Mouse (Mus musculus) hindbrain, embryonic 15.5 days (tissue): ENCODE measurements at regions not wholly inside any gene's neighbourhood (a gene's known extent, or its start where the extent isn't known, plus 50 kb on each side); places are given as distances from the start of the nearest gene placed in this dataset.

ENCODE experiments used
- ATAC-seq: fragments of 200-750 bp; cut with Nextera tagmentation; 2 replicates; pipeline ENCODE4 v1.8.0; 2017; ENCODE audit warnings: low read depth, moderate number of reproducible peaks, moderate TSS enrichment; ENCODE audit not compliant: low FRiP score
- H3K27ac ChIP-seq: fragments of 300-500 bp; sonication (generic); replicated peaks from 2 replicates; pipeline ENCODE4 v1.5.1; 2015; ENCODE audit warnings: mild to moderate bottlenecking, inconsistent platforms
- H3K27me3 ChIP-seq: fragments of 300-500 bp; sonication (generic); 2 replicates; pipeline ENCODE4 v1.6.1; 2015; ENCODE audit warnings: control low read depth, inconsistent platforms
- H3K36me3 ChIP-seq: fragments of 300-500 bp; sonication (generic); 2 replicates; pipeline ENCODE4 v1.6.1; 2015; ENCODE audit warnings: control low read depth, inconsistent platforms
- H3K4me1 ChIP-seq: fragments of 300-500 bp; sonication (generic); replicated peaks from 2 replicates; pipeline ENCODE4 v1.6.1; 2015; ENCODE audit warnings: control low read depth, inconsistent platforms
- H3K4me2 ChIP-seq: fragments of 300-500 bp; sonication (generic); 2 replicates; pipeline ENCODE4 v1.6.1; 2015; ENCODE audit warnings: moderate library complexity, mild to moderate bottlenecking, inconsistent platforms
- H3K4me3 ChIP-seq: fragments of 300-500 bp; sonication (generic); 2 replicates; pipeline ENCODE4 v1.5.1; 2015; ENCODE audit warnings: mild to moderate bottlenecking, inconsistent platforms
- H3K9ac ChIP-seq: fragments of 300-500 bp; sonication (generic); 2 replicates; pipeline ENCODE4 v1.6.1; 2015; ENCODE audit warnings: inconsistent platforms
- H3K9me3 ChIP-seq: fragments of 300-500 bp; sonication (generic); 2 replicates; pipeline ENCODE4 v1.6.1; 2016; ENCODE audit warnings: control low read depth, inconsistent platforms
- WGBS: fragments of 180-500 bp; shearing (Covaris S2); methylation state at CpG from one replicate; pipeline ENCODE4 v1.1.7; 2015; 5-methylcytosine and 5-hydroxymethylcytosine counted together

DNA sequence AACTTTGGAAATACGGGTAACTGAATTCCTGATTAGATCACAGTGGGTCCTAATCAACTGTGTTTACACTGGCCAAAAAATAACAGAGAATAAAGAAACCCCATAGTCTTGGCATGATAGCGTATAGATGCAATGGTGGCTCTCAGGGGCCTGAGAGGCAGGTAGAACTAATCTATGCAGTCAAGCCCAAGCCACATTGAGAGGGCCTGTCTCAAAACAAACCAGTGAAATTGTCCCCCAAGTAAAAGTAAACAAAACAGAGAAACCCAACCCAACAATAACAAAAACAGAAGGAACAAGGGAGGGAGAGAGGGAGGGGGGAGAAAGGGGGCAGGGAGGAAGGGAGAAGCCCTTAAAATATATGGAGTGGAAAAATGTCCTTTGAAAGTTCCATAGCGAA, 422.2 kb downstream of the Gja1 start:
- H3K36me3 ChIP-seq = no peaks in the 10 kb centered on the region
- no peak overlapping the region for H3K4me3 ChIP-seq
- no peaks in the 10 kb centered on the region for H3K27me3 ChIP-seq
- H3K4me1 ChIP-seq = no peaks in the 10 kb centered on the region
- ATAC-seq = no peak
- no peak overlapping the region for H3K9ac ChIP-seq
- H3K4me2 ChIP-seq = no peak overlapping the region
- no peak overlapping the region for H3K27ac ChIP-seq
- no peaks in the 10 kb centered on the region for H3K9me3 ChIP-seq
- WGBS = 93% methylated on average over 3 of the region's 3 CpGs

- no peak overlapping the region for H3K4me2 ChIP-seq
- no peak overlapping the region for H3K4me3 ChIP-seq
- no peak for ATAC-seq
- no peak overlapping the region for H3K27ac ChIP-seq
- no peaks in the 10 kb centered on the region for H3K27me3 ChIP-seq
- 78% methylated on average over 3 of the region's 3 CpGs for WGBS
- H3K9ac ChIP-seq = no peak overlapping the region
- no peaks in the 10 kb centered on the region for H3K4me1 ChIP-seq
- H3K9me3 ChIP-seq = no peaks in the 10 kb centered on the region
- H3K36me3 ChIP-seq = no peaks in the 10 kb centered on the region
Measured at GRCm38 (mm10) chr10:56799745-56800144, 422.6 kb downstream of the Gja1 start.

DNA sequence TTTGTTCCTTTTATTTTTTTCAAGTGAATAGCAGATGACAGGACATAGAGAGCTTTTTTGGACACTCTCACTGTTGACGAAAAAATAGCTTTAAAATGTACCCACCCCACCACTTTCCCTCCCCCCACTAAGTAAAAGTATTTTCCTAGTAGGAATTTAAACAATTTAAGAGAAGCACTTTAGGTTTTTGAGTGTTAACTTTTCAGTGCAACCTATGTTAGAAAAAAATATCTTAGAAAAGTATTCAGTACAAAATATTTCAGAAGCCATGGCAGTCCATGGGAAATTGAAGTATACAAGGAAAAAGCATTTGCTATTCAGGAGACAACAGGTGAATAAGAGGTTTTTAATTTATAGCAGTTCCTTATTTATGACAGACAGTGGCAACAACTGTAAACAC, 431.9 kb downstream of the Gja1 start:
- WGBS = 75% methylated on average over 1 of the region's 1 CpGs
- H3K27me3 ChIP-seq = no peaks in the 10 kb centered on the region

DNA sequence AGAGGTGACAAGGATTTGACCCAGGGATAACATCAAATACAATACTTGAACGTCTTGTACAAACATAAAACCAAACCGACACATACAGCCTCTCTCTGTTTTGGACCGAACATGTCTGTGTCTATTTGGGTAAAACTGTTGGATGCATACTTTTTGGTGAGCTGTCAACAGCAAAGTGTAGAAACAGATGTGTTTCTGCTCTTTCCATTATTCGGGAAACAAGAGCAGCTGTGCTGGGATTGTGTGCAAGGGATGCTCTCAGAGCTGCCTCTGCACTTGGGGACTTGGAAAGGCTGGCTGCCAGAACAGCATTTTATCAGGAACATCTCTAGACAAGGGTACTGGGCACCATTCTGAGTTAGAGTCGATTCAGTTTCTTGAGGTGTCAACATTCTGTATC, 445.0 kb downstream of the Gja1 start:
- Histone ChIP-seq H3K36me3 (no peaks in the 10 kb centered on the region), H3K9ac (no peak overlapping the region), H3K4me2 (no peak overlapping the region), H3K27ac (no peak overlapping the region), H3K27me3 (no peaks in the 10 kb centered on the region), H3K9me3 (no peaks in the 10 kb centered on the region), H3K4me3 (no peak overlapping the region), H3K4me1 (no peaks in the 10 kb centered on the region)
- no peak for ATAC-seq
- WGBS = 58% methylated on average over 5 of the region's 5 CpGs

More for the DNA sequence above, 431.9 kb downstream of the Gja1 start:
- no peak overlapping the region for H3K4me2 ChIP-seq
- no peak overlapping the region for H3K9ac ChIP-seq
- H3K4me3 ChIP-seq = no peak overlapping the region
- ATAC-seq = no peak
- no peaks in the 10 kb centered on the region for H3K9me3 ChIP-seq
- H3K4me1 ChIP-seq = no peaks in the 10 kb centered on the region
- no peak overlapping the region for H3K27ac ChIP-seq
- no peaks in the 10 kb centered on the region for H3K36me3 ChIP-seq

DNA sequence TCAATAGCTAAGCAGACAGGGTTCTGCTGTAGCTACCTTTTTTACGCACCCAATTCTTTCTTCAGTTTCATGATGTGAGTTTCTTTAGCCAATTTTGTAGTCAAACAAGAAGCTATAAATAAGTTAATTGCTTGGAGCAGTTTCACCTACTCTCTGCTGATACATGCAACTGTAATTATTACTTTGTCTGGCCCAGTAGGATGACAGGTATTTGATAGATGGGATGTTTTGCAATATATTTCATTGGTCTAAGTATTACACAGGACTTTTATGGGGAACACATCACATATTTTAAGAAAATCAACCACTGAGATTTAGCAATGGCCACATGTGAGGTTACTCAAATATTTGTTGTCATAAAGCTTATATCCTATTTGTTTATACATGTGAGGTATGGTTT, 454.2 kb downstream of the Gja1 start:
- no peaks in the 10 kb centered on the region for H3K36me3 ChIP-seq
- no peak overlapping the region for H3K4me3 ChIP-seq
- H3K27ac ChIP-seq = no peak overlapping the region
- no peak overlapping the region for H3K4me2 ChIP-seq
- no peak for ATAC-seq
- H3K27me3 ChIP-seq = no peaks in the 10 kb centered on the region
- H3K4me1 ChIP-seq = no peaks in the 10 kb centered on the region
- 89% methylated on average over 1 of the region's 1 CpGs for WGBS
- no peaks in the 10 kb centered on the region for H3K9me3 ChIP-seq
- no peak overlapping the region for H3K9ac ChIP-seq

GRCm38 (mm10) chr10:56831966-56832365, 454.8 kb downstream of the Gja1 start:
- Histone ChIP-seq H3K36me3 (no peaks in the 10 kb centered on the region), H3K27ac (no peak overlapping the region), H3K9me3 (no peaks in the 10 kb centered on the region), H3K27me3 (no peaks in the 10 kb centered on the region), H3K4me2 (no peak overlapping the region), H3K4me1 (no peaks in the 10 kb centered on the region), H3K4me3 (no peak overlapping the region), H3K9ac (no peak overlapping the region)
- ATAC-seq = no peak
- WGBS = 85% methylated on average over 4 of the region's 4 CpGs

- H3K36me3 ChIP-seq = no peaks in the 10 kb centered on the region
- no peaks in the 10 kb centered on the region for H3K9me3 ChIP-seq
- no peak overlapping the region for H3K27ac ChIP-seq
- no peak overlapping the region for H3K9ac ChIP-seq
- no peak overlapping the region for H3K4me3 ChIP-seq
- H3K4me2 ChIP-seq = no peak overlapping the region
- ATAC-seq = no peak
- H3K27me3 ChIP-seq = no peaks in the 10 kb centered on the region
- H3K4me1 ChIP-seq = no peaks in the 10 kb centered on the region
- WGBS = 96% methylated on average over 4 of the region's 4 CpGs
Measured at GRCm38 (mm10) chr10:56836130-56836529, 459.0 kb downstream of the Gja1 start.

- peak overlapping the region; percentile 67; the same call in 1 of the 2 replicates for H3K27ac ChIP-seq
Measured at GRCm38 (mm10) chr10:56839006-56839495, 461.9 kb downstream of the Gja1 start.

GRCm38 (mm10) chr10:56839545-56839944, 462.4 kb downstream of the Gja1 start:
- Histone ChIP-seq H3K9me3 (no peaks in the 10 kb centered on the region), H3K4me1 (0 out of 2 replicates have a peak, but pooled peaks cover 6% of the 10 kb centered on the region), H3K9ac (no peak overlapping the region), H3K4me2 (no peak overlapping the region), H3K4me3 (no peak overlapping the region), H3K27ac (peak overlapping the region; percentile 67; the same call in 1 of the 2 replicates), H3K27me3 (no peaks in the 10 kb centered on the region), H3K36me3 (no peaks in the 10 kb centered on the region)
- peak; percentile 81 for ATAC-seq
- 34% methylated on average over 2 of the region's 2 CpGs for WGBS

More at GRCm38 (mm10) chr10:56839006-56839495, 461.9 kb downstream of the Gja1 start:
- Histone ChIP-seq H3K4me2 (peak overlapping the region; percentile 20), H3K4me1 (0 out of 2 replicates have a peak, but pooled peaks cover 6% of the 10 kb centered on the region), H3K36me3 (no peaks in the 10 kb centered on the region), H3K9ac (no peak overlapping the region), H3K4me3 (no peak overlapping the region), H3K27me3 (no peaks in the 10 kb centered on the region), H3K9me3 (no peaks in the 10 kb centered on the region)
- ATAC-seq = peak; percentile 61
- WGBS = 56% methylated on average over 9 of the region's 9 CpGs

GRCm38 (mm10) chr10:56840732-56841131, 463.6 kb downstream of the Gja1 start:
- no peak for ATAC-seq
- no peaks in the 10 kb centered on the region for H3K27me3 ChIP-seq
- 71% methylated on average over 5 of the region's 5 CpGs for WGBS

GRCm38 (mm10) chr10:56841486-56841885, 464.4 kb downstream of the Gja1 start:
- H3K27ac ChIP-seq = no peak overlapping the region
- no peak for ATAC-seq
- 0 out of 2 replicates have a peak, but pooled peaks cover 6% of the 10 kb centered on the region for H3K4me1 ChIP-seq
- H3K4me3 ChIP-seq = no peak overlapping the region
- H3K36me3 ChIP-seq = no peaks in the 10 kb centered on the region
- H3K4me2 ChIP-seq = no peak overlapping the region
- 44% methylated on average over 8 of the region's 8 CpGs for WGBS
- H3K27me3 ChIP-seq = no peaks in the 10 kb centered on the region
- no peak overlapping the region for H3K9ac ChIP-seq
- no peaks in the 10 kb centered on the region for H3K9me3 ChIP-seq

More at GRCm38 (mm10) chr10:56840732-56841131, 463.6 kb downstream of the Gja1 start:
- Histone ChIP-seq H3K4me3 (no peak overlapping the region), H3K9ac (no peak overlapping the region), H3K9me3 (no peaks in the 10 kb centered on the region), H3K4me2 (no peak overlapping the region), H3K27ac (no peak overlapping the region), H3K36me3 (no peaks in the 10 kb centered on the region), H3K4me1 (0 out of 2 replicates have a peak, but pooled peaks cover 6% of the 10 kb centered on the region)

- Histone ChIP-seq H3K27ac (no peak overlapping the region), H3K9me3 (no peaks in the 10 kb centered on the region), H3K4me2 (no peak overlapping the region), H3K4me1 (0 out of 2 replicates have a peak, but pooled peaks cover 6% of the 10 kb centered on the region), H3K9ac (no peak overlapping the region), H3K4me3 (no peak overlapping the region), H3K27me3 (no peaks in the 10 kb centered on the region), H3K36me3 (no peaks in the 10 kb centered on the region)
- ATAC-seq = no peak
- WGBS = 43% methylated on average over 1 of the region's 1 CpGs
Measured at GRCm38 (mm10) chr10:56841973-56842372, 464.8 kb downstream of the Gja1 start.

- Histone ChIP-seq H3K9ac (no peak overlapping the region), H3K4me2 (no peak overlapping the region), H3K36me3 (no peaks in the 10 kb centered on the region), H3K4me3 (no peak overlapping the region), H3K4me1 (no peaks in the 10 kb centered on the region), H3K27ac (no peak overlapping the region), H3K27me3 (no peaks in the 10 kb centered on the region), H3K9me3 (no peaks in the 10 kb centered on the region)
- ATAC-seq = no peak
- 81% methylated on average over 2 of the region's 2 CpGs for WGBS
Measured at GRCm38 (mm10) chr10:56852484-56852883, 475.4 kb downstream of the Gja1 start.
